Mouse (Mus musculus) inflammation-experienced regulatory T-cells, adult 6 months (primary cell): ENCODE data around the gene Aamp. TPM values are rescaled to one million over a fixed set of nuclear protein-coding genes. Genes with fewer than 3 reads are reported as not detected.
"Not testable (repeated sequence)": the region's sequence is repeated elsewhere in the genome, so short reads cannot be mapped to it uniquely, and the experiment has no call there.

ENCODE experiments used
- ATAC-seq: one replicate; pipeline ENCODE4 v1.8.0; 2017
- polyA plus RNA-seq, 3 experiments: library from polyadenylated mRNA; unstranded; fragments of 100-300 nt; shearing (Covaris generic); gene quantifications; one replicate each; pipeline ENCODE4 v1.2.1; 2017

Gene Aamp
- polyA plus RNA-seq, 3 experiments from 2014 or later = 150 to 222 (median 210) TPM

GRCm38 (mm10) chr1:74300347-74301110 lies 16.0 kb upstream of the Aamp start:
- ATAC-seq = no peak

GRCm38 (mm10) chr1:74298996-74299395 lies 14.5 kb upstream of the Aamp start:
- no peak for ATAC-seq

GRCm38 (mm10) chr1:74298157-74298750 lies 13.7 kb upstream of the Aamp start:
- no peak for ATAC-seq

GRCm38 (mm10) chr1:74297269-74297668 lies 12.7 kb upstream of the Aamp start:
- ATAC-seq = no peak

GRCm38 (mm10) chr1:74296477-74296876 lies 11.9 kb upstream of the Aamp start:
- ATAC-seq = no peak

GRCm38 (mm10) chr1:74295456-74296171 lies 11.1 kb upstream of the Aamp start:
- ATAC-seq = peak; percentile 90

GRCm38 (mm10) chr1:74294733-74295455 lies 10.4 kb upstream of the Aamp start:
- peak; percentile 3 for ATAC-seq

- no peak for ATAC-seq
Measured at GRCm38 (mm10) chr1:74294090-74294643, 9.6 kb upstream of the Aamp start.

- ATAC-seq = no peak
Measured at GRCm38 (mm10) chr1:74293306-74293960, 8.9 kb upstream of the Aamp start.

GRCm38 (mm10) chr1:74292331-74293020 lies 7.9 kb upstream of the Aamp start:
- no peak for ATAC-seq

- no peak for ATAC-seq
Measured at GRCm38 (mm10) chr1:74290141-74290540, 5.6 kb upstream of the Aamp start.

GRCm38 (mm10) chr1:74289740-74290139 lies 5.2 kb upstream of the Aamp start:
- ATAC-seq = no peak

- no peak for ATAC-seq
Measured at GRCm38 (mm10) chr1:74289248-74289647, 4.7 kb upstream of the Aamp start.

- no peak for ATAC-seq
Measured at GRCm38 (mm10) chr1:74288327-74288726, 3.8 kb upstream of the Aamp start.

GRCm38 (mm10) chr1:74286869-74287607 lies 2.5 kb upstream of the Aamp start:
- ATAC-seq = not testable (repeated sequence)

- no peak for ATAC-seq
Measured at GRCm38 (mm10) chr1:74285212-74286010, 873 bp upstream of the Aamp start.

- ATAC-seq = no peak
Measured at GRCm38 (mm10) chr1:74283686-74284463, 663 bp downstream of the Aamp start.

GRCm38 (mm10) chr1:74282896-74283625 lies 1.5 kb downstream of the Aamp start:
- ATAC-seq = no peak
